8 mouse cellular contexts compared by ENCODE assay signal in genomic region chr6:34277665-34278064, GRCm38 (mm10). TPM values are rescaled to one million over a fixed set of nuclear protein-coding genes. Genes with fewer than 3 reads are reported as not detected.
DNase-seq lines count a peak whose midpoint lies in the region; ATAC-seq and TF ChIP-seq lines count a peak whose summit lies in the region.

No protein-coding gene starts in this region.

- TF ChIP-seq CTCF in lung, embryonic 14.5 days (IDR thresholded peaks at IDR 0.05; ENCODE audit: low read depth) = peak; percentile 84

- H3K4me3 ChIP-seq in embryonic facial prominence, embryonic 15.5 days (replicated peaks) = 0 out of 2 replicates have a peak overlapping the region, but pooled peaks have one; percentile 6
- H3K4me3 ChIP-seq in lung, embryonic 14.5 days (ENCODE audit: low read depth, low read length) = no peak overlapping the region

- no peak overlapping the region for H3K27ac ChIP-seq in embryonic facial prominence, embryonic 15.5 days (replicated peaks)
- no peak overlapping the region for H3K27ac ChIP-seq in lung, embryonic 14.5 days (ENCODE audit: low read depth)

- WGBS in embryonic facial prominence, embryonic 15.5 days = 13% methylated on average over 9 of the region's 9 CpGs
- WGBS in lung, embryonic 14.5 days = 21% methylated on average over 9 of the region's 9 CpGs

- H3K9me3 ChIP-seq in embryonic facial prominence, embryonic 15.5 days (replicated peaks) = no peaks in the 10 kb centered on the region
- H3K9me3 ChIP-seq in lung, embryonic 14.5 days (ENCODE audit: low read depth, low read length) = no peaks in the 10 kb centered on the region

- H3K27me3 ChIP-seq in embryonic facial prominence, embryonic 15.5 days = no peaks in the 10 kb centered on the region
- no peaks in the 10 kb centered on the region for H3K27me3 ChIP-seq in lung, embryonic 14.5 days (ENCODE audit: insufficient read depth, low read length)
- H3K27me3 ChIP-seq in splenic B cell, adult 2 months (ENCODE audit: control insufficient read depth, insufficient read depth, low read length, poor library complexity, severe bottlenecking) = no peaks in the 10 kb centered on the region

- peak; percentile 72 for DNase-seq in gastrocnemius, adult 18-20 months (ENCODE audit: low spot score)
- DNase-seq in gastrocnemius, postnatal 25 days = no peak
- peak; percentile 57 for DNase-seq in A20 (ENCODE audit: low read depth, low spot score)
- peak; percentile 64 for DNase-seq in adrenal gland, postnatal 10 days
- DNase-seq in kidney, adult 9 months = peak; percentile 68
- peak; percentile 88 for DNase-seq in lung, embryonic 14.5 days
- DNase-seq in splenic B cell, adult 2 months (ENCODE audit: low read depth, low spot score) = peak; percentile 27

- no peak for ATAC-seq in embryonic facial prominence, embryonic 15.5 days (ENCODE audit: insufficient number of reproducible peaks, low FRiP score, low TSS enrichment, low read depth)
- ATAC-seq in lung, embryonic 14.5 days (ENCODE audit: insufficient read depth) = peak; percentile 28; the same call in 1 of the 2 replicates

- peak overlapping the region; percentile 31 for H3K4me2 ChIP-seq in embryonic facial prominence, embryonic 15.5 days (replicated peaks)
- 0 out of 2 replicates have a peak overlapping the region, but pooled peaks have one; percentile 18 for H3K4me2 ChIP-seq in lung, embryonic 14.5 days

- no peak overlapping the region for H3K9ac ChIP-seq in embryonic facial prominence, embryonic 15.5 days
- H3K9ac ChIP-seq in lung, embryonic 14.5 days = no peak overlapping the region

- no peaks in the 10 kb centered on the region for H3K36me3 ChIP-seq in embryonic facial prominence, embryonic 15.5 days
- H3K36me3 ChIP-seq in lung, embryonic 14.5 days (ENCODE audit: insufficient read depth) = no peaks in the 10 kb centered on the region
- H3K36me3 ChIP-seq in splenic B cell, adult 2 months (ENCODE audit: control insufficient read depth, insufficient read depth, low read length, poor library complexity, severe bottlenecking) = no peaks in the 10 kb centered on the region

- no peaks in the 10 kb centered on the region for H3K4me1 ChIP-seq in embryonic facial prominence, embryonic 15.5 days
- H3K4me1 ChIP-seq in lung, embryonic 14.5 days (ENCODE audit: insufficient read depth) = no peaks in the 10 kb centered on the region

RNA-seq across cellular contexts. Expression of gene Akr1b3, which starts 39.6 kb away (rescaled TPM):
- 100 to 1,000 TPM; 171 to 189 TPM for total RNA-seq in gastrocnemius, adult 18-20 months (2021)
- 100 to 1,000 TPM; 161 to 169 TPM for total RNA-seq in gastrocnemius, postnatal 25 days (2021)
- 100 to 1,000 TPM; 136 to 140 TPM for total RNA-seq in adrenal gland, postnatal 10 days (2021)
- 147 and 156 TPM in 2 replicates for polyA plus RNA-seq in embryonic facial prominence, embryonic 15.5 days (2015; fragmentation: Nextera tagmentation; extraction: Ambion mirVana)
- polyA plus RNA-seq in lung, embryonic 14.5 days (2014; fragmentation: Nextera tagmentation; extraction: Ambion mirVana) = 165 and 170 TPM in 2 replicates
